19 mouse cellular contexts compared by ENCODE assay signal in genomic region chr14:60845261-60846045, GRCm38 (mm10).
A peak's percentile ranks its signal among the peaks of the same experiment; 100 is the strongest.
DNase-seq lines count a peak whose midpoint lies in the region; ATAC-seq and TF ChIP-seq lines count a peak whose summit lies in the region.
"Had no signal": no experiment of that assay in that cellular context is flagged by ENCODE, and none has a peak within 500 bp of the region (broad histone marks: within the 10 kb centered on the region; RNA-seq: fewer than 3 reads in every experiment).

No protein-coding gene starts in this region.

- no peak for TF ChIP-seq CTCF in intestine, postnatal 0 days (IDR thresholded peaks at IDR 0.05; ENCODE audit: low read depth)
- no peak for TF ChIP-seq CTCF in midbrain, postnatal 0 days (IDR thresholded peaks at IDR 0.05)

- no peaks in the 10 kb centered on the region for H3K9me3 ChIP-seq in intestine, embryonic 14.5 days (ENCODE audit: control insufficient read depth, low read length)
- no peaks in the 10 kb centered on the region for H3K9me3 ChIP-seq in intestine, postnatal 0 days (ENCODE audit: control insufficient read depth)
- H3K9me3 ChIP-seq in midbrain, embryonic 12.5 days = no peaks in the 10 kb centered on the region
- H3K9me3 ChIP-seq in midbrain, postnatal 0 days (ENCODE audit: low read length) = no peaks in the 10 kb centered on the region
- no peaks in the 10 kb centered on the region for H3K9me3 ChIP-seq in embryonic facial prominence, embryonic 15.5 days (replicated peaks)
- H3K9me3 ChIP-seq: neural tube, embryonic 12.5 days had no signal

- no peak overlapping the region for H3K9ac ChIP-seq in intestine, embryonic 14.5 days (ENCODE audit: low read length)
- no peak overlapping the region for H3K9ac ChIP-seq in intestine, postnatal 0 days (ENCODE audit: low read depth, low read length)
- no peak overlapping the region for H3K9ac ChIP-seq in midbrain, embryonic 12.5 days (replicated peaks)
- no peak overlapping the region for H3K9ac ChIP-seq in midbrain, postnatal 0 days (replicated peaks; ENCODE audit: low read length, poor library complexity, severe bottlenecking)
- H3K9ac ChIP-seq in embryonic facial prominence, embryonic 15.5 days = no peak overlapping the region
- H3K9ac ChIP-seq: liver, embryonic 14.5 days; neural tube, embryonic 12.5 days had no signal

- H3K4me1 ChIP-seq in intestine, embryonic 14.5 days (replicated peaks; ENCODE audit: control insufficient read depth, insufficient read depth, low read length) = peaks cover 17% of the 10 kb centered on the region
- H3K4me1 ChIP-seq in intestine, postnatal 0 days (replicated peaks; ENCODE audit: control insufficient read depth, insufficient read depth, low read length) = 0 out of 2 replicates have a peak, but pooled peaks cover 3% of the 10 kb centered on the region
- H3K4me1 ChIP-seq in midbrain, embryonic 12.5 days = peaks cover 15% of the 10 kb centered on the region
- no peaks in the 10 kb centered on the region for H3K4me1 ChIP-seq in midbrain, postnatal 0 days (ENCODE audit: insufficient read depth, low read length)
- 0 out of 2 replicates have a peak, but pooled peaks cover 6% of the 10 kb centered on the region for H3K4me1 ChIP-seq in embryonic facial prominence, embryonic 15.5 days
- H3K4me1 ChIP-seq: neural tube, embryonic 12.5 days had no signal

- no peak overlapping the region for H3K4me2 ChIP-seq in intestine, embryonic 14.5 days (ENCODE audit: low read length)
- H3K4me2 ChIP-seq in intestine, postnatal 0 days (replicated peaks; ENCODE audit: low read depth) = no peak overlapping the region
- no peak overlapping the region for H3K4me2 ChIP-seq in midbrain, embryonic 12.5 days (replicated peaks)
- H3K4me2 ChIP-seq in midbrain, postnatal 0 days (ENCODE audit: low read depth, low read length, poor library complexity, severe bottlenecking) = no peak overlapping the region
- no peak overlapping the region for H3K4me2 ChIP-seq in embryonic facial prominence, embryonic 15.5 days (replicated peaks)
- H3K4me2 ChIP-seq: neural tube, embryonic 12.5 days had no signal

- peaks cover 13% of the 10 kb centered on the region; the same call in 1 of the 2 replicates for H3K36me3 ChIP-seq in intestine, embryonic 14.5 days (ENCODE audit: control insufficient read depth, insufficient read depth, low read length)
- H3K36me3 ChIP-seq in intestine, postnatal 0 days (ENCODE audit: control insufficient read depth, insufficient read depth) = peaks cover 4% of the 10 kb centered on the region
- H3K36me3 ChIP-seq in midbrain, embryonic 12.5 days = peaks cover 7% of the 10 kb centered on the region; the same call in 1 of the 2 replicates
- peaks cover 25% of the 10 kb centered on the region for H3K36me3 ChIP-seq in midbrain, postnatal 0 days (ENCODE audit: insufficient read depth, low read length)
- H3K36me3 ChIP-seq in embryonic facial prominence, embryonic 15.5 days = peaks cover 3% of the 10 kb centered on the region; the same call in 1 of the 2 replicates

- peak overlapping the region; percentile 45; the same call in 1 of the 2 replicates for H3K27ac ChIP-seq in intestine, embryonic 14.5 days (ENCODE audit: low read depth)
- H3K27ac ChIP-seq in intestine, postnatal 0 days (ENCODE audit: low read depth, low read length) = no peak overlapping the region
- peak overlapping the region; percentile 60 for H3K27ac ChIP-seq in midbrain, embryonic 12.5 days (replicated peaks)
- H3K27ac ChIP-seq in midbrain, postnatal 0 days (ENCODE audit: low read depth, low read length) = no peak overlapping the region
- H3K27ac ChIP-seq in embryonic facial prominence, embryonic 15.5 days (replicated peaks) = peak overlapping the region; percentile 61
- H3K27ac ChIP-seq: layer of hippocampus, adult 2 months; left cerebral cortex, adult 2 months; liver, embryonic 14.5 days; macrophage; neural tube, embryonic 12.5 days had no signal

- ATAC-seq in intestine, embryonic 14.5 days (replicated peaks; ENCODE audit: low FRiP score, low TSS enrichment, low read depth) = no peak
- no peak for ATAC-seq in intestine, postnatal 0 days
- ATAC-seq in midbrain, embryonic 12.5 days (ENCODE audit: low FRiP score, low read depth) = peak; percentile 70; the same call in 1 of the 2 replicates
- ATAC-seq in midbrain, postnatal 0 days (ENCODE audit: low FRiP score) = no peak
- 0 out of 2 replicates have a peak, but pooled peaks have one; percentile 26 for ATAC-seq in embryonic facial prominence, embryonic 15.5 days (ENCODE audit: insufficient number of reproducible peaks, low FRiP score, low TSS enrichment, low read depth)
- ATAC-seq: activated CD4-positive, CD25-positive, alpha-beta regulatory T cell, adult 4 months; inflammation-experienced regulatory T-cells, adult 6 months; Patski had no signal

- H3K27me3 ChIP-seq in intestine, embryonic 14.5 days (replicated peaks; ENCODE audit: control insufficient read depth, insufficient read depth, low read length) = no peaks in the 10 kb centered on the region
- no peaks in the 10 kb centered on the region for H3K27me3 ChIP-seq in intestine, postnatal 0 days (replicated peaks; ENCODE audit: control insufficient read depth, insufficient read depth, low read length)
- no peaks in the 10 kb centered on the region for H3K27me3 ChIP-seq in midbrain, embryonic 12.5 days
- H3K27me3 ChIP-seq in midbrain, postnatal 0 days (ENCODE audit: insufficient read depth, low read length) = no peaks in the 10 kb centered on the region
- no peaks in the 10 kb centered on the region for H3K27me3 ChIP-seq in embryonic facial prominence, embryonic 15.5 days
- H3K27me3 ChIP-seq: neural tube, embryonic 12.5 days; Patski had no signal

- 34% methylated on average over 10 of the region's 10 CpGs for WGBS in intestine, embryonic 14.5 days
- WGBS in intestine, postnatal 0 days = 63% methylated on average over 10 of the region's 10 CpGs
- WGBS in midbrain, embryonic 12.5 days = 26% methylated on average over 10 of the region's 10 CpGs
- WGBS in midbrain, postnatal 0 days = 26% methylated on average over 10 of the region's 10 CpGs
- 36% methylated on average over 10 of the region's 10 CpGs for WGBS in embryonic facial prominence, embryonic 15.5 days

- DNase-seq in intestine, embryonic 14.5 days (ENCODE audit: low spot score) = no peak
- no peak for DNase-seq in midbrain, postnatal 0 days (ENCODE audit: low spot score)
- peak; percentile 30 for DNase-seq in yolk sac, embryonic 10.5 days (ENCODE audit: low spot score)
- DNase-seq in adrenal gland, postnatal 25 days = no peak
- DNase-seq: adrenal gland, postnatal 36 days; cerebellum, adult 9-10 months; heart, adult 18-20 months; spleen, adult 18-20 months had no signal

- H3K4me3 ChIP-seq in intestine, embryonic 14.5 days (ENCODE audit: low read depth, low read length) = no peak overlapping the region
- no peak overlapping the region for H3K4me3 ChIP-seq in intestine, postnatal 0 days (ENCODE audit: low read depth, low read length)
- H3K4me3 ChIP-seq in midbrain, embryonic 12.5 days = no peak overlapping the region
- no peak overlapping the region for H3K4me3 ChIP-seq in midbrain, postnatal 0 days (ENCODE audit: low read depth, low read length)
- no peak overlapping the region for H3K4me3 ChIP-seq in embryonic facial prominence, embryonic 15.5 days (replicated peaks)
- H3K4me3 ChIP-seq: layer of hippocampus, adult 2 months; left cerebral cortex, adult 2 months; neural tube, embryonic 12.5 days had no signal

Comparison
In these comparisons a context has a peak if more than half of its experiments do, and no peak if none do; other contexts are left out.
1. ATAC-seq: peak in midbrain, embryonic 12.5 days (single experiment) and embryonic facial prominence, embryonic 15.5 days (single experiment); none in intestine, embryonic 14.5 days (single experiment), intestine, postnatal 0 days (single experiment) and midbrain, postnatal 0 days (single experiment).
2. H3K27ac ChIP-seq: peak in intestine, embryonic 14.5 days (single experiment), midbrain, embryonic 12.5 days (single experiment) and embryonic facial prominence, embryonic 15.5 days (single experiment); none in intestine, postnatal 0 days (single experiment) and midbrain, postnatal 0 days (single experiment).